Mouse (Mus musculus): Measurements from ENCODE around the gene Pex3. TPM values are rescaled to one million over a fixed set of nuclear protein-coding genes. Genes with fewer than 3 reads are reported as not detected.

Gene Pex3
- polyA plus RNA-seq (2015; fragmentation: Nextera tagmentation; extraction: Ambion mirVana) = 19.9 and 21.5 TPM in 2 replicates

GRCm38 (mm10) chr10:13552646-13553497 is at the start of gene Pex3, which contains the start of gene Adat2:
Pex3 (minus strand) TSS chr10:13553142.
Adat2 (plus strand) TSS chr10:13552894.
- H3K36me3 ChIP-seq = no peaks in the 10 kb centered on the region
- no peaks in the 10 kb centered on the region for H3K27me3 ChIP-seq (replicated peaks)
- H3K4me3 ChIP-seq (replicated peaks) = peak within 1 kb of the TSS; percentile 80
- H3K4me1 ChIP-seq = peaks cover 3% of the 10 kb centered on the region; the same call in 1 of the 2 replicates
- H3K27ac ChIP-seq = peak within 1 kb of the TSS; percentile 77
- H3K9me3 ChIP-seq = no peaks in the 10 kb centered on the region
- peak within 1 kb of the TSS; percentile 70 for H3K4me2 ChIP-seq
- WGBS = under 1% methylated on average over 51 of the region's 51 CpGs
- H3K9ac ChIP-seq = peak within 1 kb of the TSS; percentile 71
- ATAC-seq (ENCODE audit: insufficient read depth, low FRiP score, low read depth) = peak; percentile 96

GRCm38 (mm10) chr10:13600926-13601325 is 48.0 kb upstream of the Pex3 start:
- ATAC-seq (ENCODE audit: insufficient read depth, low FRiP score, low read depth) = no peak

GRCm38 (mm10) chr10:13597491-13597890 is 44.5 kb upstream of the Pex3 start:
- 71% methylated on average over 8 of the region's 8 CpGs for WGBS
- H3K4me2 ChIP-seq = no peak overlapping the region
- H3K27ac ChIP-seq = no peak overlapping the region
- no peak overlapping the region for H3K9ac ChIP-seq
- no peaks in the 10 kb centered on the region for H3K36me3 ChIP-seq
- H3K27me3 ChIP-seq (replicated peaks) = no peaks in the 10 kb centered on the region
- H3K4me1 ChIP-seq = no peaks in the 10 kb centered on the region
- no peaks in the 10 kb centered on the region for H3K9me3 ChIP-seq
- H3K4me3 ChIP-seq (replicated peaks) = no peak overlapping the region
- ATAC-seq (ENCODE audit: insufficient read depth, low FRiP score, low read depth) = no peak

More at GRCm38 (mm10) chr10:13600926-13601325, 48.0 kb upstream of the Pex3 start:
- Histone ChIP-seq H3K9ac (no peak overlapping the region), H3K4me2 (no peak overlapping the region), H3K9me3 (no peaks in the 10 kb centered on the region), H3K36me3 (no peaks in the 10 kb centered on the region), H3K27me3 (replicated peaks) (no peaks in the 10 kb centered on the region), H3K4me1 (no peaks in the 10 kb centered on the region), H3K27ac (no peak overlapping the region), H3K4me3 (replicated peaks) (no peak overlapping the region)
- WGBS = 77% methylated on average over 2 of the region's 2 CpGs

GRCm38 (mm10) chr10:13596866-13597265 is 43.9 kb upstream of the Pex3 start:
- no peaks in the 10 kb centered on the region for H3K27me3 ChIP-seq (replicated peaks)
- no peaks in the 10 kb centered on the region for H3K9me3 ChIP-seq
- H3K4me1 ChIP-seq = no peaks in the 10 kb centered on the region
- H3K4me3 ChIP-seq (replicated peaks) = no peak overlapping the region
- H3K36me3 ChIP-seq = no peaks in the 10 kb centered on the region
- no peak overlapping the region for H3K4me2 ChIP-seq
- 80% methylated on average over 9 of the region's 9 CpGs for WGBS
- ATAC-seq (ENCODE audit: insufficient read depth, low FRiP score, low read depth) = no peak
- H3K9ac ChIP-seq = no peak overlapping the region
- no peak overlapping the region for H3K27ac ChIP-seq

- Histone ChIP-seq H3K36me3 (no peaks in the 10 kb centered on the region), H3K4me1 (no peaks in the 10 kb centered on the region), H3K9ac (no peak overlapping the region), H3K27me3 (replicated peaks) (no peaks in the 10 kb centered on the region), H3K27ac (no peak overlapping the region), H3K4me2 (no peak overlapping the region), H3K9me3 (no peaks in the 10 kb centered on the region), H3K4me3 (replicated peaks) (no peak overlapping the region)
- ATAC-seq (ENCODE audit: insufficient read depth, low FRiP score, low read depth) = no peak
- WGBS = 50% methylated on average over 3 of the region's 3 CpGs
Measured at GRCm38 (mm10) chr10:13596073-13596472, 43.1 kb upstream of the Pex3 start.

GRCm38 (mm10) chr10:13593529-13593928 is 40.6 kb upstream of the Pex3 start:
- ATAC-seq (ENCODE audit: insufficient read depth, low FRiP score, low read depth) = no peak
- no peak overlapping the region for H3K4me3 ChIP-seq (replicated peaks)
- no peaks in the 10 kb centered on the region for H3K36me3 ChIP-seq
- 90% methylated on average over 3 of the region's 3 CpGs for WGBS
- H3K27me3 ChIP-seq (replicated peaks) = no peaks in the 10 kb centered on the region
- no peaks in the 10 kb centered on the region for H3K9me3 ChIP-seq
- H3K4me2 ChIP-seq = no peak overlapping the region
- no peak overlapping the region for H3K27ac ChIP-seq
- no peaks in the 10 kb centered on the region for H3K4me1 ChIP-seq
- H3K9ac ChIP-seq = no peak overlapping the region

- 92% methylated on average over 10 of the region's 10 CpGs for WGBS
- ATAC-seq (ENCODE audit: insufficient read depth, low FRiP score, low read depth) = no peak
- Histone ChIP-seq H3K9me3 (no peaks in the 10 kb centered on the region), H3K4me2 (no peak overlapping the region), H3K4me1 (no peaks in the 10 kb centered on the region), H3K4me3 (replicated peaks) (no peak overlapping the region), H3K9ac (no peak overlapping the region), H3K27ac (no peak overlapping the region), H3K36me3 (no peaks in the 10 kb centered on the region), H3K27me3 (replicated peaks) (no peaks in the 10 kb centered on the region)
Measured at GRCm38 (mm10) chr10:13592196-13592595, 39.3 kb upstream of the Pex3 start.

- H3K27ac ChIP-seq = no peak overlapping the region
- 60% methylated on average over 2 of the region's 2 CpGs for WGBS
- no peaks in the 10 kb centered on the region for H3K4me1 ChIP-seq
- no peak overlapping the region for H3K4me2 ChIP-seq
- ATAC-seq (ENCODE audit: insufficient read depth, low FRiP score, low read depth) = no peak
- no peaks in the 10 kb centered on the region for H3K27me3 ChIP-seq (replicated peaks)
- no peak overlapping the region for H3K9ac ChIP-seq
- no peaks in the 10 kb centered on the region for H3K36me3 ChIP-seq
- no peaks in the 10 kb centered on the region for H3K9me3 ChIP-seq
- no peak overlapping the region for H3K4me3 ChIP-seq (replicated peaks)
Measured at GRCm38 (mm10) chr10:13587914-13588313, 35.0 kb upstream of the Pex3 start.

- Histone ChIP-seq H3K36me3 (no peaks in the 10 kb centered on the region), H3K4me1 (no peaks in the 10 kb centered on the region), H3K4me3 (replicated peaks) (no peak overlapping the region), H3K4me2 (no peak overlapping the region), H3K9ac (no peak overlapping the region), H3K9me3 (no peaks in the 10 kb centered on the region), H3K27ac (no peak overlapping the region), H3K27me3 (replicated peaks) (no peaks in the 10 kb centered on the region)
- ATAC-seq (ENCODE audit: insufficient read depth, low FRiP score, low read depth) = no peak
- WGBS = 57% methylated on average over 7 of the region's 7 CpGs
Measured at GRCm38 (mm10) chr10:13577123-13577522, 24.2 kb upstream of the Pex3 start.

GRCm38 (mm10) chr10:13572410-13572809 is 19.5 kb upstream of the Pex3 start:
- Histone ChIP-seq H3K27me3 (replicated peaks) (no peaks in the 10 kb centered on the region), H3K9me3 (no peaks in the 10 kb centered on the region), H3K27ac (no peak overlapping the region), H3K4me1 (no peaks in the 10 kb centered on the region), H3K4me2 (no peak overlapping the region), H3K36me3 (no peaks in the 10 kb centered on the region), H3K9ac (no peak overlapping the region), H3K4me3 (replicated peaks) (no peak overlapping the region)
- ATAC-seq (ENCODE audit: insufficient read depth, low FRiP score, low read depth) = no peak
- WGBS = 60% methylated on average over 6 of the region's 6 CpGs

GRCm38 (mm10) chr10:13572003-13572402 is 19.1 kb upstream of the Pex3 start:
- ATAC-seq (ENCODE audit: insufficient read depth, low FRiP score, low read depth) = no peak

GRCm38 (mm10) chr10:13570697-13571538 is 18.0 kb upstream of the Pex3 start:
- no peaks in the 10 kb centered on the region for H3K9me3 ChIP-seq
- WGBS = 74% methylated on average over 9 of the region's 9 CpGs
- H3K36me3 ChIP-seq = no peaks in the 10 kb centered on the region
- no peak overlapping the region for H3K9ac ChIP-seq
- H3K4me3 ChIP-seq (replicated peaks) = no peak overlapping the region
- H3K4me1 ChIP-seq = no peaks in the 10 kb centered on the region
- no peak overlapping the region for H3K27ac ChIP-seq
- ATAC-seq (ENCODE audit: insufficient read depth, low FRiP score, low read depth) = no peak
- no peaks in the 10 kb centered on the region for H3K27me3 ChIP-seq (replicated peaks)
- no peak overlapping the region for H3K4me2 ChIP-seq

More at GRCm38 (mm10) chr10:13572003-13572402, 19.1 kb upstream of the Pex3 start:
- no peaks in the 10 kb centered on the region for H3K4me1 ChIP-seq
- no peak overlapping the region for H3K9ac ChIP-seq
- H3K27ac ChIP-seq = no peak overlapping the region
- H3K27me3 ChIP-seq (replicated peaks) = no peaks in the 10 kb centered on the region
- H3K4me2 ChIP-seq = no peak overlapping the region
- H3K9me3 ChIP-seq = no peaks in the 10 kb centered on the region
- 30% methylated on average over 10 of the region's 10 CpGs for WGBS
- no peak overlapping the region for H3K4me3 ChIP-seq (replicated peaks)
- no peaks in the 10 kb centered on the region for H3K36me3 ChIP-seq

All from stomach, embryonic 15.5 days (tissue).